Mouse (Mus musculus): ENCODE data around the gene Rnf224.
A peak's percentile ranks its signal among the peaks of the same experiment; 100 is the strongest.

The Rnf224 gene

DNA sequence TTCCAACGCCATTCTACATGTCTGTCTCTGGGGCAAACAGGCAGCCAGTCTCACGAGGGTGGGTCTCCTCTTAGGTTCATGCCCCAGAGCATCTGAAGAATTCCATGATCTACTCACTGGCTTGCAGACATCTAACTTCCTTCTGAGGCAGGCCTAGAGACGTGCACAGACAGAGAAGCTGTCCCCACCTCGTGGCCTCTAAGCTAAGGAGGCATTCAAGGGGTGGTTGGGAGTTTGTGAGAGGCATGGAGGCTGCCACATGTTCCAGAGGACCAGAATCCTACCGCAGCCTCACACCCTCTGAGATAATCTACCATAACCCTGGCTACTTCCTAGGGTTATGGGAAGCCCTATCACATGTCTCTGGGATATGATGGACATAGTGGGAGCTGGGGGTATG lies 42.6 kb downstream of the Rnf224 start:
- no peak for DNase-seq

DNA sequence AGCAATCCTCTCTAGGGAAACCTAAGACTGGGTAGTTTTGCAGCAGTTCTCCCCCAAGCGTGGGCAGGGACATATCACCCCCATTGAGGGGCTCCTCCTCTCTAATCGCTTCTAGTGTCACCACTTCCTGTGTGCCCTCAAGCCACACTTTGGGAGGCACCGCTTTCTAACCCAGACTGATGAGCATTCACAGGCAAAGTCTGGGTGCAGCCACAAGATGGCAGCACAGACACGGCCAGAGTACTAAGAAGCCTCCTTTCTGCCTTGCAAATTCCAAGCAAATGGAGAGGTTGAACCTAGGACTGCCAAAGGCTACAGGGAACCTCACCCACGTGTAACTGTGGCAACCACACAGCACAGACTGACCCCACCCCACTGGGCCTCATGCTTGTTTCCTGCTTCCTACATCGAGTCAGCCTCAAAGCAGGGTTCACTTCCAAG lies 43.2 kb downstream of the Rnf224 start:
- DNase-seq: peak; percentile 76

DNA sequence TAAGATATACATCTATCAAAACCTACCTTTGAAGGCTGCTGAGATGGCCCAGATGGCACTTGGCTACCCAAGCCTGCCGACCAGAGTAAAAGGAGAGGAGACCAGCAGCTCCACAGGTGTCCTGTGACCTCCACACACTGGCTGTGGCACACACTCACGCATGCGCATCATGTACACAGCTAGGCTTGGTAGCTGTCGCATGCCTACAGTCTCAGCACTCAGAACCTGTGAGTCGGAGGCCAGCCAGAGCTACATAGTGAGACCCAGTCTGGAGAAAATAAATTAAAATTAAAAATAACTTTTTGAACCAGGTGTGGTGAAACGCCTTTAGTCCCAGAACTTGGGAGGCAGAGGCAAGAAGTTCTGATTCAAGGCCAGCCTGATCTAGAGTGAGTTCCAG lies 48.7 kb downstream of the Rnf224 start:
- DNase-seq: no peak

DNA sequence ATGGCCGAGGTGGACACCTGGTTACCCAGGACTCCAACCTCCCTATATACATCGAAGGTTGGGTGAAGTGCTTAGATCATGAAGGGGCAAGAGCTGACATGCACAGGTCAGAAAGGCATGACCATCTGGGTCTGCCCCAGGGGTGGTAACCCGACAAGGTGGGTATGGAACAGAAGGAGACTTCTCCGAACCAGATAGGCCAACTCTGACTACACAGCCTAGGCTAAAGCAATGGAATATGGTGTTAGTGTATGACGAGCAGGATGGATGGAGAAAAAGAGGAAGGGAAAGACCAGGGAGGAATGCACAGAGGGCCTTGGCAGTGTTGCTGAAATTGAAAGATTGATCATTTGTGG lies 50.0 kb downstream of the Rnf224 start:
- DNase-seq: no peak

DNA sequence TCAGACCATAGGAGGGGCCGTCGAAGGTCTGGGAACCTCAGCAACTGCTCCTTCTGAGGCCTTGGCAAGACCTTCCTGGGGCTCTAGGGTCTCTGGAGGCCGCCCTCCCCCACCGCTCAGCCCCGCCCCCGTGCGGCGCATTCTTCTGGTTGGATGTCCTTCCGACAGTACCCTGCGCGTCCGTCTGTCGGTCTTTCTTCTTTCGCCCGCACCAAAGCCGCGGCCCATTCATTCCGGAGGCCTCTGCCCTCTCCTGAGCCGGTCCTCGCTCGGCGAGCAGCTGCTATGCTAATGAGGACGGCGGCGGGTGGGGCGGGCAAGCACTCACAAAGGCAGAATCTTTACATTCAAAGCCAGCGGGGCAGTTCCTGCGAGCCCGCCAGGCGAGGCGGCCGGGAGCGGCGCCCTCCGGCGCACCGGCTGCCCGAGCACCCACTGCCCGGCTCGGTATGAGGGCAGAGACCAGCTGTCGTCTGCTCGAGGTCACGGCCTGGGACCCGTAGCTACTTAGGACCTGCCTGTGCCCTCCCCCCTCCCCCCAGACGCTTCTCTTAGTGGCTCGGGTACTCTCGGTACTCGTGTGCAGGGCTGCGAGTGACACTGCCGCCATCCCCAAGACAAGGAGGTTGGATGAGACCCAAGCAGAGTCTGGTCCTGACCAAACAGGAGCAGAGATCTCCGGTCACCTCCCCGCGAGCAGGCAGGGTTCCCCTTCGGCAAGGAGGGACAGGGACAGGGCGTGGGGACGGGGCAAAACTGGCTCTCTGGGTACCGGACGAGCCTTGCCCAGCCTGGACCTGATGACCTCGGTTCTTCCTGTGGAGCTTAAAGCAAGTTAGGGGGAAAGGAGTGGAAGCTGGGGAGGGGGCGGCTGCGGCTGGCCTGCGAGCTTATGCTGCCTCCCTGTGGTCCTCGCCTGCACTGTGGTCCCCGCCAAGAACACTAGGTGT lies 50.7 kb downstream of the Rnf224 start:
- no peak for DNase-seq

DNA sequence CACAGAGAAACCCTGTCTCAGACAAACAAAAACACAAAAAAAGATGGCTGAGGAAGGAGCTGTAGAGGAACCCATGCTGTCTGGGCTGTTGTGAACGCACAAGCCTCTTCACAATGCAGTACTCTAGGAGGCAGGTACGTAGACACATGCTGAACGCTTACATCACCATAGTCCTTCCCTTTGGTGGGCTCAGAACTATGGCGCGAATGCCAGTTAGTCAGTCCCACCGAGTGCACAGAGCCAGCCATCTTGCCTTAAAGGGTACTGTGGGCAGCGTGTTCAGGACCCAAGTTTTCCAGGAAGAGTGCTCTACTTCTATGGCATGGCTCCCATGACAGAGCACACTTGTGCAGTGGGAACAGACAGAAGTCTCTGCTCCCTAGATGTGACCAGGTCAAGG lies 52.1 kb downstream of the Rnf224 start:
- no peak for DNase-seq

All from right cerebral cortex, postnatal 25 days (tissue).